Mouse (Mus musculus) ES-E14 (cell line): ENCODE measurements around the gene Dyrk2.

Experiments
- MAFK ChIP-seq: IDR thresholded peaks from 2 replicates; pipeline ENCODE4 v1.6.1; 2014; ENCODE audit warnings: mild to moderate bottlenecking, low read depth, low read length, inconsistent platforms; ENCODE audit not compliant: insufficient read depth
- ZC3H11A ChIP-seq: IDR thresholded peaks from 2 replicates; pipeline ENCODE4 v1.6.1; 2012; ENCODE audit warnings: low read depth, mild to moderate bottlenecking, inconsistent platforms, low read length, borderline replicate concordance

DNA sequence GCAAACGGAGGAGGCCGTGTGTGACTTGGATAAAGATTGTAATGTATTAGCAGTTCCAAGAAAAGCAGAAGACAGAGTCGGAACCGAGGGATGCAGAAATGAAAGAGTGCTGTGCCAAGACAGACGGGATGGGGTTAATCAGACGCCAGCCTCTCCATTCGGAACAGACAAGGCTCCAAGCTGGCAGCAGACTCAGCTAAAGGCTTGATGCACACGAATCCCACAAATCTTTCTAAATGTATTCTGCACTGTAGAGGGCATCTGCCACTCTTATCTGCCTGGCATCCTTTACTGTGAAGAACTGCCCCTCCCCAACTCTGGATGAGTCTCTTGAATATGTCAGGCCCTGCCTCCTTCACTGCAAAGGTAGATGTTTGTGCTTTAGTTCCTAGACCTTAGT is 45.2 kb downstream of the Dyrk2 start:
- no peak for TF ChIP-seq MAFK
- no peak for TF ChIP-seq ZC3H11A
